Mouse (Mus musculus) heart, adult 2 months (tissue): ENCODE results near the gene Osbp2.

Source experiments
- CTCF ChIP-seq: fragments of 200-600 bp; IDR thresholded peaks from 2 replicates; pipeline ENCODE4 v1.8.1; 2022; ENCODE audit warnings: antibody characterized with exemption, mild to moderate bottlenecking, moderate library complexity
- POLR2A ChIP-seq: fragments of 200-500 bp; IDR thresholded peaks from 2 replicates; pipeline ENCODE4 v1.6.1; 2011; ENCODE audit warnings: mild to moderate bottlenecking, low read depth, low read length, control low read depth; ENCODE audit not compliant: insufficient read depth

DNA sequence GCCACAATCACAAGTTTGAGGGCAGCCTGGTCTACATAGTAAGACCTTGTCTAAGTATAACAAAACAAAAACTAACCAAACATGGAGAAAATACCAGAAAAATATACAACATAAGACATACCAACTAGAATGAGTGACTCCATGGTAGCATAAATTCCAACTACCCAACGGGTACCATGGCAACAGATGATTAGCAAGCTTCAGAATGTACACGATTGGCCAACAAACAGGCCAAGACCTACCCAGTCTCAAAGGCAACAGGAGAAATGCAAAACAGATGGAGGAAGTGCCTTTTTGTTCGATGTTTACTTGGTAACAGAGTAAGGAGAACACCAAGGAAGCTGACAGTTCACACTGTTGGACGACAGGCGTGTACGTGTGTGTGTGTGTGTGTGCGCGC lies 96.7 kb downstream of the Osbp2 start:
- TF ChIP-seq POLR2A: no peak
- no peak for TF ChIP-seq CTCF
